Mouse (Mus musculus) common myeloid progenitor, adult 5-6 weeks (primary cell): ENCODE results near the gene Tmem132c. TPM values are rescaled to one million over a fixed set of nuclear protein-coding genes. Genes with fewer than 3 reads are reported as not detected.
"Not testable (repeated sequence)": the region's sequence is repeated elsewhere in the genome, so short reads cannot be mapped to it uniquely, and the experiment has no call there.

Source experiments
- ATAC-seq: replicated peaks from 2 replicates; pipeline ENCODE4 v1.8.0; 2016; ENCODE audit warnings: low read depth, mild to moderate bottlenecking, moderate TSS enrichment, inconsistent platforms; ENCODE audit not compliant: poor library complexity, severe bottlenecking
- total RNA-seq: library from RNA; stranded (forward); fragments of 200-1000, 187-1606 nt; gene quantifications from 2 replicates; pipeline ENCODE4 v1.2.3, GENCODE M21; 2017

The Tmem132c gene
- total RNA-seq, 1 experiment from 2014 or later = not detected

DNA sequence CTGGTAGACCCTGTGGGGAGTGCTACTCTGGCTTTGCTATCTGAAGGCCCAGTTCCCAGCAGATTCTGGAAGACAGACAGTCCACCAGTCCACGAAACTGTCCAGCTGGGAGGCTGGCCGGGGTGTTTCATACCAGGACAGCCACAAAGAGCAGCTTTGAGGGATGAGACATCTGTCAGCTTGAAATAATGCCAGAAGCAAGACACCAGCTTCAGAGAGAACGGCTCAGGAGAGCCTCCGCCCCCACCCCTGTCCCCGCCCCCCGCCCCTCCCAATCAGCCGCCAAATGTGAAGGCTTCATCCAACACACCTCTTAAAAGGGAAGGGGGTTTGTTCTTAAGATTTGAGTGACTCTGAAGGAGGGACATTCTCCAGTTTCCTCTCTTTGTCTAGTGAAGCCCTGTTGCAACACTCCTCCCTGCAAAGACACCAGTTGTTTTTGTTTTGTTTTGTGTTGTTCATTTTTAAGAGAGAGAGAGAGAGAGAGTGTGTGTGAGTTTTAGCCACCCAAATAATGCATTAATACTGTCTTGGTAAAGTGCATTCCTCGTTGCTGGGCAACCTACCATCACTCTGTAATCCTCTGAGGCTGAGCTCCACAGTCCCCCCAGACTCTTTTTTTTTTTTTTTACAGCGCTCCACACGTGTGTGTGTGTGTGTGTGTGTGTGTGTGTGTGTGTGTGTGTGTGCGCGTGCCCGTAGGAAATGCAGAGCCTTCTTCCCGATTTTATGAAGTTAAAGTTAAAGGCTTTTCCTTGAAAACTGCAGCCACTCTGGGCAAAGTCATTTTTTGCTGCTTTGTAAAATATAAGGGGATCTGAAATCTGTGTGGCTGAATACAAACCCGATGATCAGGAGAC is 94.7 kb downstream of the Tmem132c start:
- no peak for ATAC-seq

DNA sequence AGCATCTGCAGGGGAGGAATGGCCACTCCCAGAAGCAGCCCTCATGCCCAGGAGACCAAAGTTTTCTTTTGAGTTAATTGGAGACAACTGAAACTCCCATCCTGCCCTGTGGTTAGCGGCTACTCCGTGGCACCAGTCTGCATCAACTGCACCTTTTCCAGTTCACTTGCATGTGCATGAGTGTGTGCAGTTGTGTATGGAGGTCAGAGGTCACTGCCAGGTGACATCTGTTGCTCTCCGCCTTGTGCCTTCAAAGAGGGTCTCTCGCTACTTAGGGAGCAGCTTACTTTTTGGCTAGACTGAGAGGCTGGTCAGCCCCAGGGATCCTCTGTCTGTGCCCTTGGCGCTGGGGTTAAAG is 95.3 kb downstream of the Tmem132c start:
- ATAC-seq = no peak

DNA sequence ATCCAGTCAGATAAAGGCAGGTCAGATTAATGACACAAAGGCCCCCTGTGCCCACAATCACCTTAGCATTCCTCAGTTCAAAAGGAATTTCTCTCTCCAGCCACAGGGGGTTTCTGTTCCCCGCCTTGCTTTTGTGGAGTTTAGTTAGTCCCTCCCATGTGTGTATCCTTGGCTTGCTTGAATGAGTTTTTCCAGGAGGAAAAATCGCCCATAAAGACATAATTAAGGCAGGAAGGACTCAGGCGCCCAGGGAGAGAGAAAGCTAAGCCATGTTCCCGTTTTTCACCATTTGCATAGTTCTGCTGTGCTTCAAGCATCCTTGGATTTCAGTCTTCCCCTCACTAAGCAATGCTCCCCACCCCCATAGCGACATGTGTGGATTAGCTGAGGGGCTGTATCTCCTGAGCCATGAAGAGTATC is 97.4 kb downstream of the Tmem132c start:
- no peak for ATAC-seq

DNA sequence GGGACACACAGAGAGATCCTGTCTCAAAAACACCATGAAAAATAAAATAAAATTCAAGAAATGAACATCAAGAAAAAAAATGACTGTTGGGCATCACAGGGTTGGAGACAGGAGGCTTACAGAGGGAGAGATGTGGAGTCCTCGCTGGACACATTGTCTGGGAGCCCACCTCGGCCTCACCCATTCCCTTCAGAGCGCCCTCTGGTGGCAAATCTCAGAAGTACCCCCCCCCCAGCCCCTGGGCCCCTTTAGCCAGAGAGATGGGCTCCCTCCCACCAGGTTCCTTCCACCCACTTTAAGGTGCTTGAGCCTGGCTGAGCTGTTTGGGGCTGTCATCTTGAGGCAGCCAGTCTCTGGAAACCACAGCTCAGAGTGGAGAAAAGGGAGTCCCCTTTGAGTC is 99.5 kb downstream of the Tmem132c start:
- 0 out of 2 replicates have a peak, but pooled peaks have one; percentile 52 for ATAC-seq

DNA sequence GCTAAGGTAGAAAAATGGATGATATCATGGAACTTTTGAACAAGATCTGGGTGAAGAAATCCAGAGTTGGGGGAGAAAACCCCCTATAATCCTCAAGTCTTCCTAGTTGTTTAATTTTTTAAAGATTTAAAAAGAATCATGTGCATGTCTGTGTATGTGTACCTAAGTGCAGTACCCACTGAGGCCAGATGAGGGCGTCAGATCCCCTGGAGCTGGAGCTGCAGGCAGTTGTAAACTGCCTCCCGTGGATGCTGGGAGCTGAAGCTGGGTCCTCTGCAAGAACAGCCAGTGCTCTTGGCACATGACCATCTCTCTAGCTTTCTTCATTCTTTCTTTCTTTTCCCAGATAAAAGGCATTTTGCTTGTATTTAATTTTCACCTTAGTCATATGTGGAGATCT is 103.1 kb downstream of the Tmem132c start:
- no peak for ATAC-seq

DNA sequence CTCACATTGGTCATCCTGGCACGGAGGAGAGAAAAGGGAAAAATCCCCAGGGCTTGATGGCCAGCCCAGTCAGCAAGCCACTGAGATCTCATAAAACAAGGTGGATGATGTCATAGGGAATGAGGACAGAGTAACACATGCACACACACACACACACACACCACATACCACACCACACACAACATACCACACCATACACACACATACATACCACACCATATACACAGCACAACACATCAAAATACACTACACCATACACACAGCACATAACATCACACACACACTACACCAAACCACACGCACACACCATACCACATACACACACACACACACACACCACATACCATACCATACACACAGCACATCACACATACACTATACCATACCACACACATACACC is 104.8 kb downstream of the Tmem132c start:
- ATAC-seq = no peak

DNA sequence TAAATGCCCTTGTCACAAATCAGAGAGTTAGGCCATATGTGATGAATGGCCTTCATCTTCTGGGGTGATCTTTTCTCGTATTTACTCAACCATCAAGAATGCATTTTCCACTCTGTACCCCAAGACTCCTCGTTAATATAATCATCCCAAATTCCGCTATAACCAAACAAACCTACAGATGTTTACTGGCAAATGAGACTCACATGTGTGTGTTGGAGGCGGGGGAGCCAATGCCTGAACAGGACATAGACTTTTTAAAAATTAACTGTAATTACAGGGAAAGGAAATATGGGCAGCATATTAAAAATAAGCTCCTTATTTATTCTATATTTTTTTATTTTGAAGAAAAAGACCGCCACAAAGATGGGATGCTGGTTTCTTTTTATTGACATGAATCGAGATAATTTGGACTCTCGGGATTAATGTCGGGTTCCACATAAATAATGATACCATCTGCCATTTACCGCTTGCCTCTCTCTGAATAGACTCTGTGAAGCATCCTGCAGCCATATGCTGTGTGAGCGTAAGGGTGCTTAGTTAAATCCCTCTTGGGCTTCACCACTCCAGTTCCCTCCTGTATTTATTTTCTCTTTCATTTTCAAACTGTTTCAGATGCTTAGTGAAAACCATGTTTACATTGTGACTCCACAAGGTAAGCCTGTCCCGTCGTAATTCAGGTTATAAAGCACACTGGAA is 105.6 kb downstream of the Tmem132c start:
- no peak for ATAC-seq

DNA sequence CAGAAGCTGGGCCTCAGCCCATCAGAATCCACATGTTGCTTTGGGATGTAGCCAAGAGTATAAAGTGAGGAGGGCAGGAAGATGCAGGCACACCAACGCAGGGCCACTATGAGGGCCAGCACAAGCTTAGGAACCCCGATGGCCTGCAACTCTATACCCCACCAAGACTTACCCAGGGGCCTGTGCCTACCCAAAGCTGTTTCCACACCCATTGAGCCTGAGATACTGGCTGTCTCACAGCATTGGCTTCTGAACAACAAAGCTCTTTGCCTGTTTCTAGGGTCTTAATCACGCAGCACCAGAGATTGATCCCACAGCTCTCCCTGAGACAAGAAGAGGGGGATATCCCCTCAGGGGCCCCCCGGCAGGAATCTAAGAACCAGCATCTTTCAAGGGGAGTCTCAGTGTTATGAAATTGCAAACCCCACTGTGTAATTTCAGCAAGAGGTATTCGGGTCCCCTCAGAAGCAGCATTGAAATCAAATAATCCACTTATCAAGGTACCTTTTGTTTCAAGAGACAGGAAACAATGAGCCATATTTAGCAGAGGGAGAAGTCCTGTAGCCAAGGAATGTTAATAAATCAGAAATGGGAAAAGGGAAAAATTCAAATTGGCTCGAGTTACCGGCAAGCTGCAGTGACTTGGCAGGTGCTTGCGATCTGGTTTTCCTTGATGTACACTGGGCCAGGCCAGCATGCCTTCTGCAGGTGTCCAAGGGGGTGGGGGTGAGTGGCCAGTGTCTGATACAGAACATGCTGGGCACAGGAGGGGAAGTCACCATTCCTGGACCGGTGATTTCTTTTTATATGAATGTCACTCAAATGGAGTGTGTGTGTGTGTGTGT is 107.8 kb downstream of the Tmem132c start:
- no peak for ATAC-seq

DNA sequence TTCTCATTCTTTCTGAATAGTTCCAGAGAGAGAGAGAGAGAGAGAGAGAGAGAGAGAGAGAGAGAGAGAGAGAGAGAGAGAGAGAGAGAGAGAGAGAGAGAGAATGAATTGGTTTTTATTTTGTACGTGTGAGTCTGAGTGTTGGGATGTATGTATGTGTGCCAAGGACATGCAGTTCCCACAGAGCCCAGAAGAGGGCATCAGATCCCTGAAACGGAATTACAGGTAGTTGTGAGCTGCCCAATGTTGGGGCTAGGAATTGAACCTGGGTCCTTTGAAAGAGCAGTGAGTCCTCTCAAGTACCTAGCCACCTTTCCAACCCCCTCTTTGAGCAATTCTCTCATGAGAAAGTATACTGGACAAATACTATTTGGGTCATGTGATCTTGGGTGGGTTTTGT is 111.4 kb downstream of the Tmem132c start:
- no peak for ATAC-seq

DNA sequence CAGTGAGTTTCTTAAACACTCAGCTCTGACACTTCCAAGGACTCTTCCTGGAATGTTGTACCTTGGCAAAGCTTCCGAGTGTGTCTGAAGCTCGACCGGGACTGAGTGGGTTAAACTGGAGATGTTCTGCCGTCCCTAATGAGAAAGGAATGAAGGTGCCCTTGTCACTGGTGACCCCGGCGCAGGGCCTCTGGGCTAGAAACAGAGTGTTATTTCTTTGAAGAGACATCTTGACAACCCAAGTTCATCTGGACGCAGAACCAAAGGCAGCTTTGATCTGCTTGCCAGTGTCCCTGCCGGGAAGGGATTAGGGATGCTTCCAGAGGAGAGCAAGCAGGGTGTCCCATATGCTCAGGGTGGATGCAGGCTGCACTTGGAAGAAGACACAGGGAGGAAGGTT is 114.2 kb downstream of the Tmem132c start:
- no peak for ATAC-seq

DNA sequence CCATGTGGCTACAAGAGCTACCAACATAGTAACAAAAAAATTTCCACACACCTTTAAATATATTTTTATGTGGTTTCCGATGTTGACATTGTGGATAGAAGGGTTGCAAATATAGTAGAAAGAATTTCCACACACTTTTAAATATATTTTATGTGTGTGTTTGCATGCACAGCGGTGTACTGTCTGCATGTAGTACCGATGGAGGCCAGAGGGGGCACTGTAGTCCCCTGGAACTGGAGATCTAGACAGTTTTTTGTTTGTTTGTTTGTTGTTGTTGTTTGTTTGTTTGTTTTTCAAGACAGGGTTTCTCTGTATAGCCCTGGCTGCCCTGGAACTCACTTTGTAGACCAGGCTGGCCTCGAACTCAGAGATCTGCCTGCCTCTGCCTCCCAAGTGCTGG is 116.3 kb downstream of the Tmem132c start:
- not testable (repeated sequence) for ATAC-seq

DNA sequence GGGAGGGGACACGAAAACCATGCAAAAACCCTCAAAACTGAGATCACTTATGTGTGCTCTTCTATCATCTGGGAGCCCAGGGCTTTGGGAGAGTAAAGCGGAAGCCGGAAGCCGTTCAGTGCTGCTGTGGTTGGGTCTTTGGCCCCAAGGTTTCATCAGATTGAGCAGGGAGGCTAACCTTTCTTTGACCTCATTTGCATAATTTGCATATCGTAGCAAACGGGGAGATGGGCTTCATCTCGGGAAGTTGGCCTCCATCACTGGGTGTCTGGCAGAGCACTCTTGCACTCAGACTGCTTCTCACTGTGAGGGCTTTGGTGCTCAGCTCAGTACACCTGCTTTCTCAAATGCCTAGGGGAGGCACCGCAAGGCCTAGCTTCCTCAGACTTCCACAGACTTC is 119.5 kb downstream of the Tmem132c start:
- ATAC-seq = no peak

DNA sequence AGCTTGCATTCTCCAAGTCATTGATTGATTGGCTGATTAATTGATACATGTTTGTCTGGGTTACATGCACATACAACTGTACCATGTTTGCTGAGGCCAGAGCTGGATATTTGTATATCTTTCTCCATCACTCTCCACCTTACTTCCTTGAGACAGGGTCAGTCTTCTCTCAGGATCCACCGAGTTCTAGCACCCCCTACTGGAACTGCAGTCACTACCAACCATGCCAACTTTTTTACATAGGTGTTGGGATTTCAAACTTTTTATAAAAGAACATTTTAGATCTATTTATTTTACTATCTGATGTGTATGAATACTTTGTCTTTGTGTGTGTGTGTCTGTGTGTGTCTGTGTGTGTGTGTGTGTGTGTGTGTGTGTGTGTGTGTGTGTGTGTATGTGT is 123.5 kb downstream of the Tmem132c start:
- no peak for ATAC-seq

DNA sequence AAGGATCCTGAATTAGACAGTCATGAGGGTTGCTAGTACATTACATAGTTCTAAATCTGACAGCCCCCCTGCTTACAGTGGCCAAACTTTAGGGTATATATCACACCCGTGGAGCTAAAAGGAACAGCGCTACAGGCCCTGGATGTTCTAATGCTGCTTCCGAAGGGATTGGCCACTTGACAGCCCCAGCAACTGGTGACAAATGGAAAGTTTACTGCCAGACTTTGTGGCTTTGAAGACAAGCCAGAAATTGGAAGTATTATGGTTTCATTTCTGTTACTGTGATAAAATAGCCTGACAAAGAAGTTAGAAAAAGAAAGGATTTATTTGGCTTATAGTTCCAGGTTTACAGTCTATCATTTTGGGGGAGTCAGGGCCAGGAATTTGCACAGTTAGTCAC is 126.6 kb downstream of the Tmem132c start:
- ATAC-seq = no peak

DNA sequence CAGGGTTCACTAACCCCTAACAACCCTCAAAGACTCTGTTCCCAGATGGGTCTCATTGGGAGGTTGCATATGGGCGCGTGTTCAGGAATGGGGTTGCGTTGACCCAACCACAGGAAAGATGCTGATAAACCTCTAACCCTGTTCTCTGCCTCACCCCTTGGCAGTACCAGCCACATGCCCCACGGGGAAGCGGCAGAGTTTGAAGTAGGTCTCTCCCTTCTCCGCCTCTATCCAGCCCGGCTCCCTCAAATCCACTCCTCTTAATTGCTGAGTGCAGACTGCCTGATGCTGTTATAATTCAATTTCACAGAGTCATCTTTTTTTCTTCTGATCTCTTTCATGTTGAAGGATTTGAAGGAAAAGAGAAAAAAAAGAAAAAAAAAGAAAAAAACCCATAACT is 128.2 kb downstream of the Tmem132c start:
- ATAC-seq = no peak

DNA sequence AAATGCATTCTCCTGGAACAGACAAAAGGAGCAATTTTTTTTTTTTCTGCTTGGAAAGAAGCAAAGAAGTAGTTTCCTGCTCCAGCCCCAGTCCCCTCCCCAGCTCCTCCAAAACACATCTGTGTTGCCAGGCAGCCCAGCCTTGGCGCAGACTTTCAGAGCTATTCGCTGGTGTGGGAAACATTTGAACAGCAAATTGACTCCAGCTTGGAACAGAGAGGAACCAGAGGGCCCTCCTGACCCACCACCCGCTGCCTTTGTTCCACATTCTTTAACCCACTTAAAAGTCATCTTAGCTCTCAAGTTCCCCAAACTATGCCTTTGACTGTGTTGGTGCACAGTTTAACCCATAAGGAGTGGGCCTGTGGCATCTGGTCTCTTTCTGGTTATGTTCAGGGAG is 128.9 kb downstream of the Tmem132c start:
- no peak for ATAC-seq

DNA sequence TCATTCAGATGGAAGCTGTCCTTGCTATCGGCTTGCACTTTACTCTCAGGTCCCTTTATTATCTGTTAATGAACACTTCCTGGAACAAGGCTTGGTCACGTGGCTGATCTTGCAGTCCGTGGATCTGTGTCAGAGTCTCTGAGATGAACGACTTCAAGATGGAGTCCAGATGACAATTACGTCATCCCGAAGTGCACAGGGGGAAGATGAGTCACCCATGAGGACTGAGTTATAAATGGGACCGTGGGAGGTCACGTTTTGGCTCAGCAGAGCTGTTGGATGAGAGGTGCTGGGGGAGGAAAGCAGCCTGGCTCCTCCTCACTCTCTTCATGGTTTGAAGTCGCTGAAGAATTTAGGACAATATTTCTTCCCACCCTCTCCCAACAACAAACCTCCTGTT is 132.6 kb downstream of the Tmem132c start:
- no peak for ATAC-seq

DNA sequence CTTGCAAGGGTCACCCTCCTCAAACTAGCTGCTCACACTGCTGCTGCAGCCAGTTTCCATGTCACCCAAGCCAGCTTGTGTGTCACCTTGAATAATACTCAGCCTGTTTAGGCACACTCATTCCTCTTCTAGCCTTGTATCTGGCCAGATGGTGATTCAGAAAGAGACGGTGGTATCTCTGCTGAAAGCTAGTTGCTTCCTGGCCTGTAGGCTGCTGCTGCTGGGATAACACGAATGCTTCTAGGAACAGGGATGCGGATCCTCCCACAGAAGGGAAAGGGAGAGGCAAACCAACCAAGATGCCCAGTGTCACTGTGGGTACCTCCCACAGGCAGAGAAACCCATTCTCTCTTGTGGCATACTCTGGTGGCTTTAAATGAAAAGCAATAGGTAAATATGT is 134.0 kb downstream of the Tmem132c start:
- no peak for ATAC-seq

DNA sequence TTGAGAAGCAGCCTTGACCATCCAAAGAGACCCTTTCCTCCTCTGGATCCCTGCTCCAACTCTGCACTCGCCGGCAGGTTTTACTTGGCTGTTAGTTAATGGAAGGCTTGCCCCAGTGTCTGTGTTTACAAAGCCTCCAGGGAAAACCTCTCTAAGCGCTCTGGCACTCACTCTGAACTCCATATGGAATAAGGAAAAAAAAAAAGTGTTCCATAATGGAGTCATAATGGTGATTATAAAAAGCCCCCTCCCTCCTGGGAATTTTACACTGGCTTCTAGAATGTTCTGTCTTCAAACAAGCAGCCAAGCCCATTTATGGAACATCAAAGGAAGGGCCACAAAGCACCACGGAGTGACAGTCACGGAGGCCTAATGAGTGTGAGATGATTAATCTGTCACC is 136.9 kb downstream of the Tmem132c start:
- ATAC-seq = no peak

DNA sequence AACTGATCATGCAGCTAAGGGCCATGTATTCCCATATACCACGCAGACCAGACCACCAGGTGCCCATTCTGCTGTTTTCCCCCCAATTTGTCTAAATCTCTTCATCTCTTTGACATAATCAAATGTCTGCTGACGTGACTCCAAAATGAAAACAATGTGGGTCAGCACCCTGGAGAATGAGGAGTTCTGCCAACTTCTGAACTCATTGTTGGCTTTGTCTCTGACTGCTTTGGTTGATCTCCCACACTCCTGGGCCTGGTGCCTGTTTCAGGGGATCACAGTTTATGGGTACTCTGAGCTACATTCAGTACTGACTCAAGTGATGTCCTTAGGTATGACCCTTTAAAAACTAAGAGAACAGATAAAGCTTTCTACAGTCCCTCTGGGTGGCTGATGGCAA is 137.7 kb downstream of the Tmem132c start:
- ATAC-seq = no peak

DNA sequence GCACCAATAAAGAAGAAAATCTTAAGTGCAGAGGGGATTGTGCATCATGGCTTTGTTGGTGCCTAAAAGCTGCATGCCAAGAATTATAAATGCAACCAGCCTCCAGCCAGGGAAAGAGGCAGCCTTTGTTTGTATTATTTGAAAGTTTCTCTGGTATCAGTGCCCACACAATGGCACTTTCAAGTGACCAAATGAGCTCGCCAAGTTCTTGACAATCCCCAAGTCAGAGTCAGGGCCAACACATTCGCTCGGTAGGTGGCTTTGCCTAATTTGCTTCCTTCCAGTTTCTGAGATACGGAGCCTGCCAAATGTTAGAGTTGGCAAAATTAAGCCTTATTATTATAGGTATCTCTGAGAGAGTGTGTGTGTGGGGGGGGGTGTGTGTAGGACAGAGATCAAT is 139.6 kb downstream of the Tmem132c start:
- ATAC-seq = no peak
